Mouse (Mus musculus) liver, adult 2 months (tissue): Measurements from ENCODE around the gene Marc1.

Experiments used
- CTCF ChIP-seq: fragments of 200-500 bp; IDR thresholded peaks from 2 replicates; pipeline ENCODE4 v1.5.1; 2011; ENCODE audit warnings: low read depth, low read length, control low read depth
- POLR2A ChIP-seq: fragments of 200-500 bp; IDR thresholded peaks from 2 replicates; pipeline ENCODE4 v1.6.1; 2011; ENCODE audit warnings: low read length, control low read depth; ENCODE audit not compliant: insufficient read depth; ENCODE audit errors: extremely low read depth

DNA sequence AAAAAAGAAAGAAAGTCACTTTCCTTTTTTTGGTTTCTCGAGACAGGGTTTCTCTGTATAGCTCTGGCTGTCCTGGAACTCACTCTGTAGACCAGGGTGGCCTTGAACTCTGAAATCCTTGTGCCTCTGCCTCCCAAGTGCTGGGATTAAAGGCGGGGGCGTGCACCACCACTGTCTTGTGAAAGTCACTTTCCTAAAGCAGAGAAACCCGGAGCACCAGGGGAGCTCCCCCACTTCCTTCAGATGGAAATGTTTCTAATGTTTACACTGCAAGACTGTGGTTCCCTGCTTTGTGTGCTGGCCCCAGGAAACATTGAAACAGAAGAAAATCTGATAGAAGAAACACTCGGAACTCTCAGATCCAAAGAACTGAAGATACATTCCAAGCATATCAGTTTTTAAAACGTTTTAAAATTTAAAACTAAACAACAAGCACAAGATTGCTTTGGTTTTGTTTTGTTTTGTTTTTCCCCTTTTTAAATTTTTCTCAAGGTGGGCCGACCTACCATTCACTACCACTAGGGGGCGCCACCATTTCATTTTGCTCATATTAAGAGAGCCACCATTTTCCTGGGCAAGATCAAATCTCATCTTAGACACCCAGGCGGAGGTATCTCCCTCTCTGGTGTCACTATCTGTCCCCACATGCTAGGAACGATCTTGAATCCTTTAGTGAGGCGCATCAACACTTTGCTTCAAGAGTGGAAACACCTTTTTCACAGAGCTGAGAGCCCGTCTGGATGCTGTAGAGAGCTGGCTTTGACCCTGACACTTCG, 24.5 kb downstream of the Marc1 start:
- TF ChIP-seq CTCF: 0 out of 2 replicates have a peak, but pooled peaks have one; percentile 30
- no peak for TF ChIP-seq POLR2A
